Mouse (Mus musculus): ENCODE data around the gene Olfr1419. TPM values are rescaled to one million over a fixed set of nuclear protein-coding genes. Genes with fewer than 3 reads are reported as not detected.

The Olfr1419 gene
- polyA plus RNA-seq, 1 experiment from 2014 or later = not detected

- Histone ChIP-seq H3K27me3 (no peaks in the 10 kb centered on the region), H3K27ac (replicated peaks) (no peak overlapping the region), H3K4me3 (replicated peaks) (no peak overlapping the region), H3K36me3 (no peaks in the 10 kb centered on the region), H3K9me3 (replicated peaks) (no peaks in the 10 kb centered on the region), H3K9ac (no peak overlapping the region), H3K4me2 (replicated peaks) (no peak overlapping the region), H3K4me1 (no peaks in the 10 kb centered on the region)
- ATAC-seq (ENCODE audit: insufficient number of reproducible peaks, low FRiP score, low TSS enrichment, low read depth) = no peak
- WGBS = 78% methylated on average over 6 of the region's 6 CpGs
Measured at GRCm38 (mm10) chr19:11856506-11856905, 18.4 kb downstream of the Olfr1419 start.

GRCm38 (mm10) chr19:11854821-11855220 is 20.1 kb downstream of the Olfr1419 start:
- 89% methylated on average over 2 of the region's 2 CpGs for WGBS
- no peak for ATAC-seq (ENCODE audit: insufficient number of reproducible peaks, low FRiP score, low TSS enrichment, low read depth)

GRCm38 (mm10) chr19:11852652-11853051 is 22.3 kb downstream of the Olfr1419 start:
- Histone ChIP-seq H3K36me3 (no peaks in the 10 kb centered on the region), H3K4me3 (replicated peaks) (no peak overlapping the region), H3K4me2 (replicated peaks) (no peak overlapping the region), H3K4me1 (no peaks in the 10 kb centered on the region), H3K9ac (no peak overlapping the region), H3K27me3 (no peaks in the 10 kb centered on the region), H3K27ac (replicated peaks) (no peak overlapping the region), H3K9me3 (replicated peaks) (no peaks in the 10 kb centered on the region)
- WGBS = 64% methylated on average over 4 of the region's 4 CpGs
- no peak for ATAC-seq (ENCODE audit: insufficient number of reproducible peaks, low FRiP score, low TSS enrichment, low read depth)

More at GRCm38 (mm10) chr19:11854821-11855220, 20.1 kb downstream of the Olfr1419 start:
- Histone ChIP-seq H3K36me3 (no peaks in the 10 kb centered on the region), H3K4me1 (no peaks in the 10 kb centered on the region), H3K9me3 (replicated peaks) (no peaks in the 10 kb centered on the region), H3K4me2 (replicated peaks) (no peak overlapping the region), H3K27ac (replicated peaks) (no peak overlapping the region), H3K9ac (no peak overlapping the region), H3K4me3 (replicated peaks) (no peak overlapping the region), H3K27me3 (no peaks in the 10 kb centered on the region)

- Histone ChIP-seq H3K9ac (no peak overlapping the region), H3K4me1 (no peaks in the 10 kb centered on the region), H3K4me2 (replicated peaks) (no peak overlapping the region), H3K4me3 (replicated peaks) (no peak overlapping the region), H3K27ac (replicated peaks) (no peak overlapping the region), H3K27me3 (no peaks in the 10 kb centered on the region), H3K36me3 (no peaks in the 10 kb centered on the region), H3K9me3 (replicated peaks) (no peaks in the 10 kb centered on the region)
- no peak for ATAC-seq (ENCODE audit: insufficient number of reproducible peaks, low FRiP score, low TSS enrichment, low read depth)
- 81% methylated on average over 4 of the region's 4 CpGs for WGBS
Measured at GRCm38 (mm10) chr19:11846333-11846732, 28.6 kb downstream of the Olfr1419 start.

GRCm38 (mm10) chr19:11839119-11839518 is 35.8 kb downstream of the Olfr1419 start, which contains the start of gene Olfr1417:
Olfr1417 (minus strand) TSS chr19:11839219.
- no peaks in the 10 kb centered on the region for H3K4me1 ChIP-seq
- H3K4me3 ChIP-seq (replicated peaks) = no peak within 1 kb of the TSS
- no peak within 1 kb of the TSS for H3K4me2 ChIP-seq (replicated peaks)
- no peak within 1 kb of the TSS for H3K27ac ChIP-seq (replicated peaks)
- no peaks in the 10 kb centered on the region for H3K36me3 ChIP-seq
- 77% methylated on average over 4 of the region's 4 CpGs for WGBS
- no peaks in the 10 kb centered on the region for H3K9me3 ChIP-seq (replicated peaks)
- no peak within 1 kb of the TSS for H3K9ac ChIP-seq
- ATAC-seq (ENCODE audit: insufficient number of reproducible peaks, low FRiP score, low TSS enrichment, low read depth) = no peak
- no peaks in the 10 kb centered on the region for H3K27me3 ChIP-seq

- H3K4me2 ChIP-seq (replicated peaks) = no peak overlapping the region
- WGBS = 31% methylated on average over 4 of the region's 4 CpGs
- H3K27ac ChIP-seq (replicated peaks) = no peak overlapping the region
- no peak for ATAC-seq (ENCODE audit: insufficient number of reproducible peaks, low FRiP score, low TSS enrichment, low read depth)
- peaks cover 17% of the 10 kb centered on the region for H3K27me3 ChIP-seq
- H3K9me3 ChIP-seq (replicated peaks) = no peaks in the 10 kb centered on the region
- H3K36me3 ChIP-seq = no peaks in the 10 kb centered on the region
- H3K9ac ChIP-seq = no peak overlapping the region
- no peak overlapping the region for H3K4me3 ChIP-seq (replicated peaks)
- H3K4me1 ChIP-seq = peaks cover 14% of the 10 kb centered on the region
Measured at GRCm38 (mm10) chr19:11823346-11824065, 51.4 kb downstream of the Olfr1419 start.

GRCm38 (mm10) chr19:11820211-11820610 is 54.7 kb downstream of the Olfr1419 start:
- peak overlapping the region; percentile 93 for H3K4me2 ChIP-seq (replicated peaks)
- H3K9me3 ChIP-seq (replicated peaks) = no peaks in the 10 kb centered on the region
- 32% methylated on average over 6 of the region's 6 CpGs for WGBS
- H3K27ac ChIP-seq (replicated peaks) = no peak overlapping the region
- H3K36me3 ChIP-seq = no peaks in the 10 kb centered on the region
- ATAC-seq (ENCODE audit: insufficient number of reproducible peaks, low FRiP score, low TSS enrichment, low read depth) = no peak
- H3K4me1 ChIP-seq = peaks cover 20% of the 10 kb centered on the region
- H3K9ac ChIP-seq = no peak overlapping the region
- peak overlapping the region; percentile 67 for H3K4me3 ChIP-seq (replicated peaks)
- peaks cover 26% of the 10 kb centered on the region for H3K27me3 ChIP-seq

- Histone ChIP-seq H3K36me3 (no peaks in the 10 kb centered on the region), H3K27me3 (peaks cover 26% of the 10 kb centered on the region), H3K4me2 (replicated peaks) (peak overlapping the region; percentile 93), H3K9ac (no peak overlapping the region), H3K9me3 (replicated peaks) (no peaks in the 10 kb centered on the region), H3K4me3 (replicated peaks) (peak overlapping the region; percentile 67), H3K4me1 (peaks cover 20% of the 10 kb centered on the region), H3K27ac (replicated peaks) (no peak overlapping the region)
- no peak for ATAC-seq (ENCODE audit: insufficient number of reproducible peaks, low FRiP score, low TSS enrichment, low read depth)
- WGBS = under 1% methylated on average over 15 of the region's 15 CpGs
Measured at GRCm38 (mm10) chr19:11819800-11820199, 55.1 kb downstream of the Olfr1419 start.

- H3K27ac ChIP-seq (replicated peaks) = no peak within 1 kb of the TSS
- no peak for ATAC-seq (ENCODE audit: insufficient number of reproducible peaks, low FRiP score, low TSS enrichment, low read depth)
- peak within 1 kb of the TSS; percentile 93 for H3K4me2 ChIP-seq (replicated peaks)
- WGBS = under 1% methylated on average over 20 of the region's 20 CpGs
- H3K4me3 ChIP-seq (replicated peaks) = peak within 1 kb of the TSS; percentile 67
- H3K9ac ChIP-seq = peak within 1 kb of the TSS; percentile 44
- peaks cover 20% of the 10 kb centered on the region for H3K4me1 ChIP-seq
- H3K9me3 ChIP-seq (replicated peaks) = no peaks in the 10 kb centered on the region
- peaks cover 26% of the 10 kb centered on the region for H3K27me3 ChIP-seq
- H3K36me3 ChIP-seq = no peaks in the 10 kb centered on the region
Measured at GRCm38 (mm10) chr19:11819143-11819700, 55.7 kb downstream of the Olfr1419 start, which contains the start of gene Stx3. Stx3 (minus strand) TSS chr19:11819403.

Small RNA genes within 50 kb of the gene (microRNA-seq; reads per million reads assigned to microRNA genes)
- 4.5 reads per million, percentile 19 among the genes with 10 or more reads in this experiment for gene Mir6994 (ENCODE audit: borderline number of aligned reads)

Other genes starting within 250 kb of the Olfr1419 start
- 0.24 TPM in 1 of 2 replicates, not detected in the other for gene Ms4a3, start 234.3 kb downstream of the Olfr1419 start, polyA plus RNA-seq (2015; fragmentation: Nextera tagmentation; extraction: Ambion mirVana)
- not detected in 2 replicates for gene Oosp2, start 214.5 kb downstream of the Olfr1419 start, polyA plus RNA-seq (2015; fragmentation: Nextera tagmentation; extraction: Ambion mirVana)
- not detected in 2 replicates for gene Oosp1, start 184.0 kb downstream of the Olfr1419 start, polyA plus RNA-seq (2015; fragmentation: Nextera tagmentation; extraction: Ambion mirVana)
- gene Oosp3, start 178.1 kb downstream of the Olfr1419 start, polyA plus RNA-seq (2015; fragmentation: Nextera tagmentation; extraction: Ambion mirVana) = not detected in 2 replicates
- gene Gif, start 127.6 kb downstream of the Olfr1419 start, polyA plus RNA-seq (2015; fragmentation: Nextera tagmentation; extraction: Ambion mirVana) = not detected in 2 replicates
- 40.5 and 44.1 TPM in 2 replicates for gene Mrpl16, start 104.7 kb downstream of the Olfr1419 start, polyA plus RNA-seq (2015; fragmentation: Nextera tagmentation; extraction: Ambion mirVana)
- 10.4 and 10.7 TPM in 2 replicates for gene Stx3, start 55.7 kb downstream of the Olfr1419 start, polyA plus RNA-seq (2015; fragmentation: Nextera tagmentation; extraction: Ambion mirVana)
- gene Olfr1417, start 35.9 kb downstream of the Olfr1419 start, polyA plus RNA-seq (2015; fragmentation: Nextera tagmentation; extraction: Ambion mirVana) = not detected in 2 replicates
- gene Olfr1418, start 14.0 kb downstream of the Olfr1419 start, polyA plus RNA-seq (2015; fragmentation: Nextera tagmentation; extraction: Ambion mirVana) = not detected in 2 replicates
- gene Olfr1420, start 11.5 kb upstream of the Olfr1419 start, polyA plus RNA-seq (2015; fragmentation: Nextera tagmentation; extraction: Ambion mirVana) = 0.05 TPM in 1 of 2 replicates, not detected in the other
- 17.1 and 17.7 TPM in 2 replicates for gene Patl1, start 37.3 kb upstream of the Olfr1419 start, polyA plus RNA-seq (2015; fragmentation: Nextera tagmentation; extraction: Ambion mirVana)
- gene Osbp, start 90.8 kb upstream of the Olfr1419 start, polyA plus RNA-seq (2015; fragmentation: Nextera tagmentation; extraction: Ambion mirVana) = 4.5 and 5.4 TPM in 2 replicates
- gene Olfr1423, start 166.2 kb upstream of the Olfr1419 start, polyA plus RNA-seq (2015; fragmentation: Nextera tagmentation; extraction: Ambion mirVana) = 0.04 TPM in 1 of 2 replicates, not detected in the other
- not detected in 2 replicates for gene Olfr1424, start 187.6 kb upstream of the Olfr1419 start, polyA plus RNA-seq (2015; fragmentation: Nextera tagmentation; extraction: Ambion mirVana)
- not detected in 2 replicates for gene Olfr1425, start 202.6 kb upstream of the Olfr1419 start, polyA plus RNA-seq (2015; fragmentation: Nextera tagmentation; extraction: Ambion mirVana)
- gene Olfr1426, start 216.9 kb upstream of the Olfr1419 start, polyA plus RNA-seq (2015; fragmentation: Nextera tagmentation; extraction: Ambion mirVana) = not detected in 2 replicates
- 0.09 TPM in 1 of 2 replicates, not detected in the other for gene Olfr1427, start 228.2 kb upstream of the Olfr1419 start, polyA plus RNA-seq (2015; fragmentation: Nextera tagmentation; extraction: Ambion mirVana)
- not detected in 2 replicates for gene Olfr1428, start 240.8 kb upstream of the Olfr1419 start, polyA plus RNA-seq (2015; fragmentation: Nextera tagmentation; extraction: Ambion mirVana)
- not detected in 2 replicates for gene Olfr76, start 248.1 kb upstream of the Olfr1419 start, polyA plus RNA-seq (2015; fragmentation: Nextera tagmentation; extraction: Ambion mirVana)

Data from embryonic facial prominence, embryonic 15.5 days (tissue).